Mouse (Mus musculus): ENCODE results near the gene Marf1.
"Not testable (repeated sequence)": the region's sequence is repeated elsewhere in the genome, so short reads cannot be mapped to it uniquely, and the experiment has no call there.

Marf1 gene

GRCm38 (mm10) chr16:14162988-14163416, at the start of gene Marf1, which contains the start of gene Nde1:
TSS of gene Marf1 (minus strand) at chr16:14163351.
TSS of gene Nde1 (plus strand) at chr16:14163275.
- DNase-seq: peak; percentile 96

DNA sequence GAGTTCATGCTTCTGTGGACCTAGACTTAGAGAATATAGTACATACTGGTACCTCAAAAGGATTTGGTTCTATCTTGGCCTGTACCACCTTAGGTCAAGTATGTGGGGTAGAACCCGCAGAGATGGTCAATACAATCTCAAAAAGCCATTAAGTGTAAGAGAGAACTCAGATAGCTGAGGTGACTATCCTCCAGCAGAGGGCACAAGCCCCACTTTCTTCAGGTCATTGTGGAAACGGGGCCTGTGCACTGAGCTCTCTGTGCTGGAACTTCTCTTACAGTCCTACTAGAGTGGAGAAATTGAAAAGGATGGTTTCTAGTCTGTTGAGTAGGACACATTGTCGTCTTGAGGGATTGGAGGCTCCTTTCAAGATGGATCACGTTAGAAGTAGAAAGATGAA, 35.6 kb upstream of the Marf1 start:
- no peak for DNase-seq

DNA sequence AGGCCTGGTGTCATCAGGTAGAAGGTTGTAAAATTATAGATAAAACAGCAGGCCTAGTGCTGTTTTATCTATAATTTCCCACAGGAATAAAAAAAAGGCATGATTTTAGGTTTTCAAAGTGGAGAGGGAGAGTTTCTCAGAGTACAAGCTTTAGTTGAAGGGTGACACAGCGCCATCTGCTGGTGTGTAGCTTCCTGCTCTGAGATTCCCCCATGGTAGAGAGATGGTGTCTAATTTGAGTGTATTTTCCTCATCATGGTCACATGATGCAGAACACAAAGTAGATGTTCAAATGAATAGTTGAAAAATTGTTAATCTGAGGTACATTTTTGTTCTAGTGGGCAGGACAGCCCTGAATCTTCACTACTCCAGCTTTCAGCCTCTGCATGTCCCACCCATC, 32.3 kb upstream of the Marf1 start:
- peak; percentile 74 for DNase-seq

DNA sequence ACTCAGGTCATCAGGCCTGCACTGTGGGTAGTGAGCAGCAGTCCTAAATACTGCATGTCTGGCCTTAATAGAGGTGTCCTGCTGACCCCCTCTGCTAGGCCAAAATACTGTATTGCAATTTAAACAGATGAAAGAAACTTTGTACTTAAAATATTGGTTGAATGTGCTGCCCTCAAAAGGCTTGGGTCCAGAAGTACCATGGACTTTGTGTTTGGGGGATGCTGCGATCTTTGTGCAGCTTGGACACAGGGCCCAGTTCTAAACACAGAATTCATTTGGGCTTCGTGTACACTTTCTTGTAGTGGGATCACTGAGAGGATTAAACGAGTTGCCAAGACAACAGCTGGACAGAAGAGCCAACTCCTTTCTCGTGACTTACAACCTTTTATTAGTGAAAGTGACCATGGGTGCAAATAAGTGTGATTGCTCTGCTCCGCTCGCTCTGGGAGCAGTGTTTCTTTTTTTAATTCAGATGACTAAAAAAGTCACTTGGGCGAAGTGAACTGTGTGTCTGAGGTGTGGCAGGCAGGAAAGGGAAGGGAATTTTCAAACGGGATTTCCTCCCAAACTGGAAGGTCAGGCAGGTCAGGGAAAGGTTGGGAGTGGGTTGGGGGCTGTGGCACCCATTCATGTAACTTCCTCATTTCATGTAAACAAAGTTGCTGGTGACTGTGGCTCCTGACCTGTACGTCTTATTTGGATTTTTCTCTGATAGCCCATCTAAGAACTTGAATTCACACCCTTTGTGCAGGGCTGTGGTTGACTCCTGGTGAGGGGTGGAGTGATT, 31.2 kb upstream of the Marf1 start:
- DNase-seq: peak; percentile 59

DNA sequence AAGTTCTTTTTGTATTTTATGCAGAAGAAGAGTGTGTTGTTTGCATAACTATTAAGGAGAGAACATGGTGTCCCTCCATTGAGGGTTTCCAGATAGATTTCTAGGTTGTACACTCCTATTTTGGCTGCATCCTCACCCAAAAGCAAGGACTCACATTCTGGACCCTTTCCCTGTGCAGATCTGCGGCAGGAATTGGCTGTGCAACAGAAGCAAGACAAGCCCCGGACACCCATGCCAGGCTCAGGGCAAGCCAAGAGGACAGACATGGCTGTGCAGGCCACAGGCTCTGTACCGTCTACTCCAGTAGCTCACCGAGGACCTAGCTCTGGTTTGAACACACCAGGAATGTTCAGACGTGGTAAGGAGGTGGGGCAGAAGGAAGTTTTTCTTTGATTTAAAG, 22.4 kb upstream of the Marf1 start:
- DNase-seq: no peak

DNA sequence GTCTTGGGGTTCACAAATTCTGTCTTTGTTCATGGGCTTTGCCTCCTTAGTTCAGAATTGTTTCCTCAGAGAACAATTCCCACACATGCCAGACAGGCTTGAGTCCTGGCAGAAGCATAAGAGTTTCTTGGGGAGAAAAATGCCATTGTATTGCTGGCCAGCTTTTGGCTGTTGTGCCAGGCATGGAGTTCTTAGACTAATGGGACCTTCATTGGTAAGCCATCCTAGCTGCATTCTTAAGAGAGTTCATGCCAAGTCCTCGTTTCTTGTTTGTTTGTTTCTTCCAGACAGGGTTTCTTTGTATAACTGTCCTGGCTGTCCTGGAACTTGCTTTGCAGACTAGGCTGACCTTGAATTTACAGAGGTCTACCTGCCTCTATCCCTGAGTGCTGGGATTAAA, 20.7 kb upstream of the Marf1 start:
- DNase-seq: no peak

DNA sequence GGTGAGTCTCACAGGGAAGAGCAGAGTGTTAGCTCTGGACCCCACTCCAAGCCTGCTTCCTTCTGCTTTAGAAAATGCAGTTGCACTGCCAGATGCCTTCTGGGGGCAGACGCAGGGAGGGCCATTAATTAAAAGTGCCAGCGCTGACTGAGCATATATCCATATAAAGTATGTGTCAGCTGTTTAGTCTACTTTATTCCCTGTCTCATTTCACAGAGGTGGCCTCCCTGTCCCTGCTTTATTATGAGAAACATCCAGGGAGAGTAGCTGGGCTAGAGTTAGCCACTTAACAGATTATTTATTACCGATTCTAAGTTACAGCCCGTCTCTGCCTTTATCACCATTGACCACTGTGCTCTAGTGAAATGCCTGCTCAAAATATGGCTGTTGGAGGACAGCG, 19.2 kb upstream of the Marf1 start:
- DNase-seq: no peak

- no peak for DNase-seq
Observed at GRCm38 (mm10) chr16:14180163-14180733, 17.1 kb upstream of the Marf1 start.

DNA sequence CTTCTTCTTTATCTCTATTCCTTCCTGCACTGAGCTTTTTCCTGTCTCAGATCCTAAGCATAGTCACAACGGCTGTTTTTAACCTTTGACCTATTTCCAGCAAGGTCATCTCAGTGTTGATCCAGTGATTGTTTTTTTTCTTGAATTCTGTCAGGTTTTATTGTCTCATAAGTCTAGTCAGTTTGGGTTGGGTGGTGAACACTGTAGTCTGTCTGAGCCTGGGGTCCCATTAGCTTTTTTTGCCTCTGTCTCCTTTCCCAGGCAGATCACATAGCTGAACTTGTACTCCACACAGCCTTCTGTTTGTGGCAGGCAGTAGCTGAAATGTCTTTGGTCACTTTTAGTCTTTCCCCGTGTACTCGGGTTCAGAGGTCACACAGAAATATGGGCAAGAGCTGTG, 14.9 kb upstream of the Marf1 start:
- DNase-seq: no peak

GRCm38 (mm10) chr16:14169706-14170105, 6.6 kb upstream of the Marf1 start:
- no peak for DNase-seq

- DNase-seq: no peak
Observed at GRCm38 (mm10) chr16:14166490-14166889, 3.3 kb upstream of the Marf1 start.

DNA sequence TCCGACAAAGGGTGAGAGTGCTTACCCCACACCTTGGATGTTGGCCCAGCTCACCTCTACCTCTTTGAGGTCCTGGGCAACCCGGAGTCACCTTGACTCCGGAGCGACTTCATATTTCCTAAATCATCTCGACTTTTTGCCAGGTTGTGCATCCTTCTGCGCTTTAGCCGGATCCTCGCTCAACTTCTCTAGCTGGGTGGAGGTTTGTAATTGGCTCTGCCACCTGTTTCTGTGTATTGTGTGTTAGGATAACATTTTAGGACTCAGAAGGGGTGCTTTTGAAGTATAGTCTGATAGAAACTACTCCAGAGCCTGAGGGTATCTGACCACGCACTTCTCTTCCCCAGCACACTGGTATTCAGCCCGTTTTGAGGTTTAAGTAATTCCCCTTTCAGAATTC, 580 bp upstream of the Marf1 start:
- DNase-seq: no peak

- DNase-seq: no peak
Observed at GRCm38 (mm10) chr16:14160941-14161340, 2.2 kb downstream of the Marf1 start.

- DNase-seq: peak; percentile 90
Observed at GRCm38 (mm10) chr16:14159746-14160131, 3.4 kb downstream of the Marf1 start.

DNA sequence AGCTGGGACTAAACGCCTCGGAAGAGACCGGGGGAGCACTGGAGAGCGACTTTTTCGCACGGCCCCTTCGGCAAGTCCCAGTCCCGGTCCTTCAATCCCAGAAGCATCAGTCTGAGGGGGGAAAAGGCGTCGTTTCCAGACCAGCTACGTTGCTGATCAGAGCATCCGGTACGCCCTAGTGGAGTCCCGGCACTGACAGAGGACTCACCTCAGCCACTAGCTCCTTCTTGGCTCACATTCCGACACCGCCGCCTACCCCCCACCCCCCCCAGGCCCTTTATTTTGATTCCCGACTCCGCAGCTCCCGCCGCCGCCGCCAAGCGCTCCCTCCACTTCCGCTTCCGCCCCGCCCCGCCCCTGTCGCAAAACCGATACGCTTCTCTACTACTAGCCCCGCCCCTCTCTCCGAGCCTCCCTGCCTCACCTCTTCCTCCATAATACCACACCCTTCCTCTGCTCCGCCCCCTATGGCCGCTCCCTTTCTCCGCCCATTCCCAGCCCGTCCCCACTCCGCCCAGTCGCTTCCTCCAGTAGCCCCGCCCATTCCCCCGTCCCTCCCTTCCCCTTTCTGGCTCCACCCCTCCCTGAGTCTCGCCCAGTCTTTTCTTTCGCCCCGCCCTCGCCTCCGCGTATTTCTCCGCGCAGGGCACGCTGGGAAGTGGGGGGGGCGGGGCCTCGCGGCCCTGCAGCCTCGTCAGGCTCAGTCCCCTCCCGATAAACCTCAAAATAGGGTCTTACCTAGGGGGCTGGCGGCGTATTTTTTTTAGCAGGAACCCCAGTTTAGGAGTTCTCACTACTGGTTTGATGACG, 4.0 kb downstream of the Marf1 start:
- DNase-seq: peak; percentile 100

GRCm38 (mm10) chr16:14158536-14158935, 4.6 kb downstream of the Marf1 start:
- DNase-seq: no peak

GRCm38 (mm10) chr16:14156312-14156711, 6.8 kb downstream of the Marf1 start:
- no peak for DNase-seq

- DNase-seq: not testable (repeated sequence)
Observed at GRCm38 (mm10) chr16:14155638-14156037, 7.5 kb downstream of the Marf1 start.

DNA sequence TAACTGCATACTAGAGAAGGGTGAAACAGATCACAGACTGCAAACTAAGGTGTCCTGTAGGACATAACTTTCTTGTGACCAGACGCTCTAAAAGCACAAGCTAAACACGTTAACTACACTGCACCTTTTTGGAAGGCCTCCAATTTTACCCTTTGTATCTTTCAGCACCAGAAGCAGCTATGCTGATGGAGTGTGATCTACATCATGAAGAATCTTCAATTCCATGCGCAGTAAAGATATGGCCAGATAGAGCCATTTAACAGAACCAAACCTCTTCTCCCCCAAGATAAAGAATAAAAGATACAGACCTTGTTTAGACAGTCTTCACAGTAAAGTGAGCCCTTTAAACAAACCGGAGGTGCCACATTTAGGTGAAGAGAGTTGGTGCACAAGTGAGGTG, 11.4 kb downstream of the Marf1 start:
- DNase-seq: no peak

- no peak for DNase-seq
Observed at GRCm38 (mm10) chr16:14147712-14148111, 15.4 kb downstream of the Marf1 start.

- no peak for DNase-seq
Observed at GRCm38 (mm10) chr16:14143298-14143697, 19.9 kb downstream of the Marf1 start.

GRCm38 (mm10) chr16:14139106-14139505, 24.0 kb downstream of the Marf1 start:
- DNase-seq: no peak

DNA sequence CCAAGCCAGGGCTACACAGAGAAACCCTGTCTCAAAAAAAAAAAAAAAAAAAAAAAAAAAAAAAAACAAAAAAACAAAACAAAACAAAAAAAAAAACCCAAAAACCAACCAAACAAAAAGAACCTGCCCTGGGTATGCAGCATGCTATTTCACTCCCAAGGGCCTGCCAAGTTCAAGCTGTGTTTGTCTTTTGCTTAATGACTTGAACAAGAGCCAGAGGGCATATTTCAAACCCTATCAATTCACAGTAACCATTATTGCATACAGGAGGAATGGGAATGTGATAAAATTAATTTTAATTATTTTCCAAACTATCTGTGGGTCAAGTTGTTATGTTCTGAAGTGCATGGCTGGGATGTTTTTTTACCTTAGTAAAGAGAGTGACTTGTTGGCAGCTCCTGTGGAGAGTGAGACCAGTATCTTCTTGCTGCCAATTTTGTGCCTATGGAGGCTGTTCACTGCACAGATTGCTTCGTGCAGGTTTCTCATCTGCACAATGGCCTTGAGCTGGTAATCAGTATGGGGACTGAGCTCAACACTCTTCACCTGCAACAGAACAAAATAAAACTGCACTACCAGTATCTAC, 25.1 kb downstream of the Marf1 start:
- no peak for DNase-seq
